Comparison of ENCODE assay signal across 33 mouse cellular contexts in the genomic region with DNA sequence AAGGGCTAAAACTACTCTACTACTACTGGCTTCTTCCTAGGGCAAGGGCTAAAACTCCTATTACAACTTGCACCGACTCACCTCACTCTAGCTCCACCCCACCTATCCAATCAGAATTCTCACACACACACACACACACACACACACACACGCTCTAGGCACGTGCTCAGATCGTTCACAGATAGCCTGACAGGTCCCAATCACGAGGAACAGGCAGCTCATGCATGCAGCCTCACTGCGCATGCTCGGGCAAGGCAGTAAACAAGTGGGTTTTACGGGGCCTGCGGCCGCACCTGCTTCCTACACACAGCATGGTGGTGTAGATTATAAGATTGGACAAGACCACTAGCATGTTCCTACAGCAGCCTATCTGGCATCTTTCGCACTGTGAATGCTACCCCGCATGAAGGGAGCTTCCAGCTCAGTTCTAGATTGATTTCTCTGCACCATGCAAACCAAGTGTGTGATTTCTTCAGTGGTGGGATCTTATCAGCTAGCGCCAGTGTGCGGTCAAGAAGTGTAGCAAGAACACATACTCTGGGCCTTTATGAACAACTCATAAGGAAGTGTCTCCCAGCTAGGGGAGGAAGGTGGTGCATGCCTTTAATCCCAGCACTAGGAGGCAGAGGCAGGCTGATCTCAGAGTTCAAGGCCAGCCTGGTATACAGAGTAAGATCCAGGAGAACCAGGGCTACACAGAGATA. TPM values are rescaled to one million over a fixed set of nuclear protein-coding genes. Genes with fewer than 3 reads are reported as not detected.
DNase-seq lines count a peak whose midpoint lies in the region; ATAC-seq lines count a peak whose summit lies in the region.
"Had no signal": no experiment of that assay in that cellular context is flagged by ENCODE, and none has a peak within 500 bp of the region (broad histone marks: within the 10 kb centered on the region; RNA-seq: fewer than 3 reads in every experiment).

No protein-coding gene starts in this region.

- H3K9ac ChIP-seq in liver, embryonic 13.5 days: no peak overlapping the region
- no peak overlapping the region for H3K9ac ChIP-seq in forebrain, embryonic 12.5 days
- H3K9ac ChIP-seq: forebrain, embryonic 13.5 days; heart, embryonic 13.5 days; limb, embryonic 15.5 days; lung, embryonic 15.5 days; midbrain, embryonic 13.5 days had no signal

- no peaks in the 10 kb centered on the region for H3K9me3 ChIP-seq in liver, embryonic 13.5 days (replicated peaks)
- no peaks in the 10 kb centered on the region for H3K9me3 ChIP-seq in forebrain, embryonic 12.5 days
- H3K9me3 ChIP-seq: forebrain, embryonic 13.5 days; heart, embryonic 13.5 days; hindbrain, embryonic 10.5 days; limb, embryonic 10.5 days; limb, embryonic 15.5 days; lung, embryonic 15.5 days; megakaryocyte, embryonic 14.5 days; midbrain, embryonic 13.5 days had no signal

- no peaks in the 10 kb centered on the region for H3K27me3 ChIP-seq in liver, embryonic 13.5 days
- H3K27me3 ChIP-seq in forebrain, embryonic 12.5 days: no peaks in the 10 kb centered on the region
- H3K27me3 ChIP-seq: forebrain, embryonic 13.5 days; heart, embryonic 13.5 days; limb, embryonic 15.5 days; lung, embryonic 15.5 days; megakaryocyte, embryonic 14.5 days; midbrain, embryonic 13.5 days had no signal

- DNase-seq in 416B (ENCODE audit: low read depth) (peak; percentile 15), MEL-GATA-1-ER (ENCODE audit: extremely low read depth, low read depth) (peak; percentile 19)
- DNase-seq in liver, embryonic 13.5 days: no peak
- DNase-seq in cerebellum, postnatal 25 days: no peak
- DNase-seq in left cerebral cortex, postnatal 14 days (ENCODE audit: low spot score in 2 of 2): no peak
- DNase-seq: adrenal gland, postnatal 25 days; cerebellum, adult 11-12 months; cerebellum, adult 9-11 months; gastrocnemius, postnatal 25 days; heart, adult 2 months; heart, postnatal 10 days; kidney, adult 18-20 months; kidney, postnatal 4 days; layer of hippocampus, postnatal 36 days; right cerebral cortex, postnatal 14 days; thymus, postnatal 4 days had no signal

- H3K36me3 ChIP-seq in liver, embryonic 13.5 days: no peaks in the 10 kb centered on the region
- no peaks in the 10 kb centered on the region for H3K36me3 ChIP-seq in forebrain, embryonic 12.5 days (replicated peaks)
- H3K36me3 ChIP-seq: heart, embryonic 13.5 days; hindbrain, embryonic 10.5 days; limb, embryonic 10.5 days; limb, embryonic 15.5 days; lung, embryonic 15.5 days; midbrain, embryonic 13.5 days had no signal

- 64% methylated on average over 14 of the region's 14 CpGs for WGBS in liver, embryonic 13.5 days (ENCODE audit: insufficient replicate concordance)
- 96% methylated on average over 14 of the region's 14 CpGs for WGBS in forebrain, embryonic 12.5 days

- H3K4me2 ChIP-seq in liver, embryonic 13.5 days: no peak overlapping the region
- no peak overlapping the region for H3K4me2 ChIP-seq in forebrain, embryonic 12.5 days
- H3K4me2 ChIP-seq: forebrain, embryonic 13.5 days; heart, embryonic 13.5 days; limb, embryonic 15.5 days; lung, embryonic 15.5 days; midbrain, embryonic 13.5 days had no signal

- peaks cover 23% of the 10 kb centered on the region for H3K4me1 ChIP-seq in liver, embryonic 13.5 days (replicated peaks)
- H3K4me1 ChIP-seq in forebrain, embryonic 12.5 days: no peaks in the 10 kb centered on the region
- H3K4me1 ChIP-seq: forebrain, embryonic 13.5 days; hindbrain, embryonic 10.5 days; limb, embryonic 10.5 days; limb, embryonic 15.5 days; lung, embryonic 15.5 days had no signal

- H3K27ac ChIP-seq in liver, embryonic 13.5 days: no peak overlapping the region
- H3K27ac ChIP-seq in forebrain, embryonic 12.5 days: no peak overlapping the region
- H3K27ac ChIP-seq: forebrain, embryonic 13.5 days; heart, adult 2 months; heart, embryonic 13.5 days; hindbrain, embryonic 10.5 days; limb, embryonic 10.5 days; limb, embryonic 15.5 days; lung, embryonic 15.5 days; midbrain, embryonic 13.5 days had no signal

- intact Hi-C loops in left cerebral cortex, postnatal 14 days (cut with DNase I): no loop called here

- peak; percentile 18 for ATAC-seq in liver, embryonic 13.5 days (ENCODE audit: low read depth)
- ATAC-seq in megakaryocyte, adult 5-6 weeks (ENCODE audit: poor library complexity, severe bottlenecking): peak; percentile 84
- ATAC-seq in forebrain, embryonic 12.5 days (ENCODE audit: low FRiP score): no peak
- ATAC-seq: CD4-positive, CD25-positive, alpha-beta regulatory T cell, adult 4 months; forebrain, embryonic 13.5 days; hindbrain, embryonic 16.5 days; midbrain, embryonic 13.5 days had no signal

- no peak overlapping the region for H3K4me3 ChIP-seq in liver, embryonic 13.5 days (replicated peaks)
- H3K4me3 ChIP-seq in forebrain, embryonic 12.5 days (replicated peaks): no peak overlapping the region
- H3K4me3 ChIP-seq: forebrain, embryonic 13.5 days; heart, adult 2 months; heart, embryonic 13.5 days; hindbrain, embryonic 10.5 days; limb, embryonic 10.5 days; limb, embryonic 15.5 days; lung, embryonic 15.5 days; megakaryocyte, embryonic 14.5 days; midbrain, embryonic 13.5 days had no signal

RNA-seq across cellular contexts. Expression of a gene that starts 44.9 kb away (rescaled TPM):
- not detected in 2 replicates for polyA plus RNA-seq in liver, embryonic 13.5 days (2015; fragmentation: Nextera tagmentation; extraction: Ambion mirVana)
- not detected in 2 replicates for total RNA-seq in megakaryocyte, adult 5-6 weeks (2015)
- not detected in 2 replicates for total RNA-seq in megakaryocyte, adult 5-6 weeks (2017)
- polyA plus RNA-seq in forebrain, embryonic 12.5 days (2016; fragmentation: Nextera tagmentation; extraction: Ambion mirVana): not detected in 2 replicates
- under 1 TPM in 1 of 2 experiments, not detected in 1; 0.59 TPM for total RNA-seq in left cerebral cortex, postnatal 14 days (2021)
- total RNA-seq: adrenal gland, postnatal 25 days; heart, adult 2 months; layer of hippocampus, adult 8-10 months; monocyte, adult 5-6 weeks had no signal
- polyA plus RNA-seq: CD4-positive, CD25-positive, alpha-beta regulatory T cell, adult 4 months; cortical plate, adult 2 months; forebrain, embryonic 13.5 days; heart, adult 2 months; heart, embryonic 13.5 days; hindbrain, embryonic 10.5 days; hindbrain, embryonic 16.5 days; intestine, embryonic 14.5 days; limb, embryonic 10.5 days; limb, embryonic 15.5 days; midbrain, embryonic 13.5 days; neural tube, embryonic 14.5 days had no signal

Comparison
In these comparisons a context has a peak if more than half of its experiments do, and no peak if none do; other contexts are left out.
1. DNase-seq: peak in 416B (single experiment) and MEL-GATA-1-ER (single experiment); none in liver, embryonic 13.5 days (single experiment), cerebellum, postnatal 25 days (0 of 2) and left cerebral cortex, postnatal 14 days (0 of 2).